Mouse (Mus musculus) erythroblast, embryonic 14.5 days (primary cell): ENCODE data around the gene Pif1.

Experiments used
- GATA1 ChIP-seq: IDR thresholded peaks from 2 replicates; pipeline ENCODE4 v1.6.1; 2012; ENCODE audit warnings: low read length, inconsistent platforms, mixed read lengths
- TAL1 ChIP-seq: IDR thresholded peaks from 3 replicates; pipeline ENCODE4 v1.6.1; 2012; ENCODE audit warnings: low read length, inconsistent platforms, mixed read lengths

DNA sequence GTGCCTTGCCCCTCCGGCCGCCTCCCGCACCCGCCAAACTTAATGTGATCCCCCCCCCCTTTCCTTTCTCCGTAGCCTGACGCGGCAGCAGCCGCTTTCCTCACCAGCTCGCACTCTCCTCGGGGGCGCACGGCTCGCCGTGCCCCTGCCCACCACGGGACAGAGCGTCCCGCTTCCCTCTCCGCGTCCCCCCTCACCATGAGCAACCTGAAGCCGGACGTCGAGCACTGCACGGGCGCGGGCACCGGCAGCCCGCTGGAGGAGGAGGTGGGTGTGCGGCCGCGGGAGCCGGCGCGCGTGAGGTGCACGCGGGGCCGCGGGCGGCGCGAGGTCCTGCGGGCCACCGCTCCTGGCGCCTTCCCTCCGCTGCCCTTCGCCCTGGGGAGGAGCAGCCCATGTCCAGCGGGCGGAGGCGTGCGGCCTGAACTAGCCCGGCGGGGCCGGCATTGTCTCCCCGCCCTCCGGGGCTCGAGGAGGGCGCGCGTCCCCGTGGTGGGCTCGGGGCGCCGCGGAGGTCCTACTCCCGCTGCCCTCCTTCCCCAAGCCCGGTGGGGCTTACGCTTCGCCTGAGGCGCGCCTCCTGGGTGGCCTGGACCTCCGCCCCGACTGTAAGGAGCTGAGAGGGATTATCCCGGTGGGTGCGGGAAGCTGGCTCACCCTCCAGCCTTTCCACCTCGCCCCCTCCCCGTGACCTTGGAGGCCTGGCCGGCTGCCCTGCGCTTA lies 43.8 kb downstream of the Pif1 start:
- no peak for TF ChIP-seq GATA1
- no peak for TF ChIP-seq TAL1
